Mouse (Mus musculus) liver, embryonic 14.5 days (tissue): ENCODE results near the gene Lrrc25.

Experiments used
- CTCF ChIP-seq: IDR thresholded peaks from 2 replicates; pipeline ENCODE4 v1.5.1; 2016; ENCODE audit warnings: antibody characterized with exemption, low read depth, control low read depth
- EP300 ChIP-seq: IDR thresholded peaks from 2 replicates; pipeline ENCODE4 v1.6.1; 2016; ENCODE audit warnings: antibody characterized with exemption, low read depth

GRCm38 (mm10) chr8:70606780-70607602 lies 9.0 kb upstream of the Lrrc25 start:
- no peak for TF ChIP-seq EP300
- no peak for TF ChIP-seq CTCF
